Mouse (Mus musculus) limb, embryonic 11.5 days (tissue): ENCODE results near the gene Ovgp1. TPM values are rescaled to one million over a fixed set of nuclear protein-coding genes. Genes with fewer than 3 reads are reported as not detected.

Source experiments
- ATAC-seq: fragments of 200-750 bp; cut with Nextera tagmentation; 2 replicates; pipeline ENCODE4 v1.8.0; 2017; ENCODE audit warnings: low read depth; ENCODE audit not compliant: insufficient number of reproducible peaks, low FRiP score, low TSS enrichment
- DNase-seq: peaks from one replicate; pipeline ENCODE4 v3.0.0-alpha.2; 2015; ENCODE audit warnings: low spot score
- H3K27ac ChIP-seq: fragments of 300-500 bp; sonication (generic); replicated peaks from 2 replicates; pipeline ENCODE4 v1.5.1; 2014; ENCODE audit warnings: low read depth, mild to moderate bottlenecking, low read length
- H3K27me3 ChIP-seq: fragments of 300-500 bp; sonication (generic); 2 replicates; pipeline ENCODE4 v1.6.1; 2014; ENCODE audit warnings: mild to moderate bottlenecking, low read length, mixed read lengths; ENCODE audit not compliant: control insufficient read depth, insufficient read depth
- H3K36me3 ChIP-seq: fragments of 300-500 bp; sonication (generic); 2 replicates; pipeline ENCODE4 v1.6.1; 2014; ENCODE audit warnings: mild to moderate bottlenecking, low read length, moderate library complexity, mixed read lengths; ENCODE audit not compliant: control insufficient read depth, insufficient read depth
- H3K4me1 ChIP-seq: fragments of 300-500 bp; sonication (generic); 2 replicates; pipeline ENCODE4 v1.6.1; 2014; ENCODE audit warnings: low read length, mixed read lengths; ENCODE audit not compliant: control insufficient read depth, insufficient read depth
- H3K4me2 ChIP-seq: fragments of 300-500 bp; sonication (generic); 2 replicates; pipeline ENCODE4 v1.6.1; 2014; ENCODE audit warnings: low read depth, mild to moderate bottlenecking, moderate library complexity; ENCODE audit not compliant: severe bottlenecking
- H3K4me3 ChIP-seq: fragments of 300-500 bp; sonication (generic); 2 replicates; pipeline ENCODE4 v1.5.1; 2014; ENCODE audit warnings: low read depth, low read length
- H3K9ac ChIP-seq: fragments of 300-500 bp; sonication (generic); 2 replicates; pipeline ENCODE4 v1.6.1; 2014; ENCODE audit warnings: mild to moderate bottlenecking, low read length
- H3K9me3 ChIP-seq: fragments of 300-500 bp; sonication (generic); 2 replicates; pipeline ENCODE4 v1.6.1; 2016; ENCODE audit warnings: low read length; ENCODE audit not compliant: control insufficient read depth
- WGBS: fragments of 180-500 bp; shearing (Covaris S2); extraction: QIAGEN DNeasy Blood & Tissue Kit; methylation state at CpG from one replicate; pipeline ENCODE4 v1.1.7; 2014; 5-methylcytosine and 5-hydroxymethylcytosine counted together
- polyA plus RNA-seq: library from polyadenylated mRNA; unstranded; fragments of >200 nt; fragmentation: Nextera tagmentation; extraction: Ambion mirVana; gene quantifications from 2 replicates; pipeline ENCODE4 v1.2.1, GENCODE M21; 2014

Gene Ovgp1
- polyA plus RNA-seq, 1 experiment from 2014 or later, result 2.5 TPM

DNA sequence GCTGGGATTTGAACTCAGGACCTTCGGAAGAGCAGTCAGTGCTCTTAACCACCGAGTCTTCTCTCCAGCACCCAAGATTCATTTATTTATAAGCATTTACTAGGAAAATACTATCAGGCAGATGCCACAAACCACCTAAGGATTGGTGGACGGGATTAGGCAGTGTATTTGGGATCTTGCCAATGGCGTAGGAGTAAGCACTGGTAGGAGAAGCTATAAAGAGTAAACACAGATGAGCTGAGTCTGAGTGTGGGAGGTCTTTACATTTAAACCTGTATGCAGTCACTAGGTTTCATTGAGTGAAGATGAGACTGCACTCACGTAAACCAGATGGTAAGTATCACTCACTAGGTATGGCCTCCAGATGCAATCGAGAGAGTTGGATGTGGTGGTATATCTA, 39.6 kb upstream of the Ovgp1 start:
- no peaks in the 10 kb centered on the region for H3K36me3 ChIP-seq
- ATAC-seq (no peak), DNase-seq (no peak)
- no peak overlapping the region for H3K27ac ChIP-seq
- H3K4me1 ChIP-seq, result no peaks in the 10 kb centered on the region
- H3K4me3 ChIP-seq, result no peak overlapping the region
- WGBS, result 93% methylated on average over 6 of the region's 6 CpGs
- no peaks in the 10 kb centered on the region for H3K9me3 ChIP-seq
- H3K27me3 ChIP-seq, result no peaks in the 10 kb centered on the region
- H3K9ac ChIP-seq, result no peak overlapping the region
- no peak overlapping the region for H3K4me2 ChIP-seq

- Histone ChIP-seq H3K9ac (no peak overlapping the region), H3K4me3 (no peak overlapping the region), H3K4me2 (no peak overlapping the region), H3K36me3 (no peaks in the 10 kb centered on the region), H3K27me3 (no peaks in the 10 kb centered on the region), H3K27ac (no peak overlapping the region), H3K9me3 (no peaks in the 10 kb centered on the region), H3K4me1 (no peaks in the 10 kb centered on the region)
- WGBS, result 91% methylated on average over 5 of the region's 5 CpGs
- no peak for ATAC-seq
- DNase-seq, result no peak
Measured at GRCm38 (mm10) chr3:105935033-105935432, 38.5 kb upstream of the Ovgp1 start.

DNA sequence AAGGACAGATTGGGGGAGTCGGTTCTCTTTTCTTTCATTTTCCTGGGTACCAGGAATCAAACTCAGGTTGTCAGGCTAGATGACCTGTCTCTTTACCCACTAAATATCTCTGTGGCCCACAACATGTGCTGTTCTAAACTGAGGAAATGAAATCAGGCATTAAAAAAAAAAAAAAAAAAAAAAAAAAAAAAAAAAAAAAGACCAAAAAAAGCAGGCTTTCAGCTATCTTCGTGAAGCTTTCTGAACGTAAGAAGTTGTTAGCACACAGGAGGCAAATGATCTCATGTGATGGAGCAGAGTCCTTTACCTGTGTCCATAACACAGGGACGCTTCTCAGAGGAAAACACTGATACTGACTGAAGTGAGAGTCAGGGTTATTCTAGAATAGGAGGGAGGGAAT, 37.4 kb upstream of the Ovgp1 start:
- Histone ChIP-seq H3K27me3 (no peaks in the 10 kb centered on the region), H3K4me2 (no peak overlapping the region), H3K9me3 (no peaks in the 10 kb centered on the region), H3K4me1 (no peaks in the 10 kb centered on the region), H3K9ac (no peak overlapping the region), H3K4me3 (no peak overlapping the region), H3K27ac (no peak overlapping the region), H3K36me3 (peaks cover under 1% of the 10 kb centered on the region; the same call in 1 of the 2 replicates)
- 93% methylated on average over 4 of the region's 4 CpGs for WGBS
- no peak for DNase-seq
- no peak for ATAC-seq

GRCm38 (mm10) chr3:105951348-105951747, 22.2 kb upstream of the Ovgp1 start:
- DNase-seq (no peak), ATAC-seq (no peak)
- 96% methylated on average over 7 of the region's 7 CpGs for WGBS
- Histone ChIP-seq H3K9ac (no peak overlapping the region), H3K27ac (no peak overlapping the region), H3K4me3 (no peak overlapping the region), H3K4me1 (no peaks in the 10 kb centered on the region), H3K4me2 (no peak overlapping the region), H3K27me3 (no peaks in the 10 kb centered on the region), H3K36me3 (peaks cover 19% of the 10 kb centered on the region), H3K9me3 (no peaks in the 10 kb centered on the region)

DNA sequence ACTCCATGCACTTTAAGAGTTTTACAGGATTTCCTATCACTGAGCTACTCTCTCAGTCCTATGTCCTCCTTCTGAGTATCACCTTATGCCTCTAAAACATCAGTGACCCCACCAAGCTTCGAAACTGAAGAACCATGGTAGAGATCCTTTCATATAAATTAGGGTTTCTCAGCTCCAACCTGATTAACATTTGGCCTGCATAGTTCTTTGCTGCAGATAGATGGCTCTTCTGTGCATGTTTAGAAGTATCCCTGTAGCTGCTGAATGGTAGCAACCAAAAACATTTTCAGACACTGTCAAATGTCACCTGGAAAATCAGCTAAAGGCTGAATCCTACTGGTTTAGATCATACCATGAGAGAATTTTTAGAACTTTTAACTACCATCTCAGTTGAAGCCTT, 16.3 kb upstream of the Ovgp1 start:
- H3K36me3 ChIP-seq, result peaks cover 5% of the 10 kb centered on the region; the same call in 1 of the 2 replicates
- no peak overlapping the region for H3K4me2 ChIP-seq
- H3K9ac ChIP-seq, result no peak overlapping the region

GRCm38 (mm10) chr3:105958204-105958603, 15.3 kb upstream of the Ovgp1 start:
- DNase-seq, result no peak
- Histone ChIP-seq H3K36me3 (peaks cover 8% of the 10 kb centered on the region; the same call in 1 of the 2 replicates), H3K27ac (no peak overlapping the region)

More for the DNA sequence above, 16.3 kb upstream of the Ovgp1 start:
- WGBS, result 89% methylated on average over 1 of the region's 1 CpGs
- no peaks in the 10 kb centered on the region for H3K9me3 ChIP-seq
- no peaks in the 10 kb centered on the region for H3K27me3 ChIP-seq
- no peak overlapping the region for H3K27ac ChIP-seq
- DNase-seq, result no peak
- peaks cover 11% of the 10 kb centered on the region; the same call in 1 of the 2 replicates for H3K4me1 ChIP-seq
- H3K4me3 ChIP-seq, result no peak overlapping the region
- ATAC-seq, result no peak

DNA sequence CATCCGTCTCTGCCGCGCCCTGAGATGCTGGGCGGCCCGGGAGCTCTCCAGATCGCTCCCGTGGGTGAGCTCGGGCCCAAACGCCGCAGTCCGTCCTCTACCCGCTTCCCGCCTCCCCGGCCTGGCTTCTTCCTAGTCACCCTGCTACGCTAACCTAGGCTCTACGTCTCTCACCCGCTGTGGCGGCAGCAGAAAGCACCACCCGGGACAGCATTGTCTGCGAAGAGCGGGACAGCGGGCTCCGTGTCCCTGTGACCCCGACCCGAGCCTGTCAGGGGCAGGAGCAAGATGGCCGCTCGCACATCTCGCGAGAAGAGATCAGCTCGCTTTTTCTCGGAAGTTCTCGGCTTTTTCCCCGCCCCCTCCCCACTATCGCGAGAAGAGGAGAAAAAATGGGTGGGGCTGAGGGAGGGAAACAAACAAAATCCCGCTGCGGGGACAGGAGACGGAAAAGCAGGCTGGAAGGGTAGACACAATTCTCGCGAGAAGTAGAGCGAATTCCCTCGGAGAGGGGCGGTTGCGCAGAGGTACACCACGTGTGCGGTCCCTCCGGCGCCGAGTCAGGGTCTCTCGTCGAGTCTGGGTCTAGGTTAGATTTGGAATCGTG, 14.4 kb upstream of the Ovgp1 start, which contains the start of gene Wdr77:
Wdr77 (plus strand) TSS at position 396 of the 607 bp plus-strand sequence.
- Histone ChIP-seq H3K36me3 (peaks cover 5% of the 10 kb centered on the region; the same call in 1 of the 2 replicates), H3K9me3 (no peaks in the 10 kb centered on the region), H3K27me3 (no peaks in the 10 kb centered on the region), H3K27ac (peak within 1 kb of the TSS; percentile 65; the same call in 1 of the 2 replicates), H3K4me1 (peaks cover 11% of the 10 kb centered on the region; the same call in 1 of the 2 replicates), H3K4me3 (peak within 1 kb of the TSS; percentile 86), H3K9ac (peak within 1 kb of the TSS; percentile 94), H3K4me2 (peak within 1 kb of the TSS; percentile 76)
- ATAC-seq, result peak; percentile 98
- DNase-seq, result peak; percentile 99
- WGBS, result under 1% methylated on average over 50 of the region's 52 CpGs

More at GRCm38 (mm10) chr3:105958204-105958603, 15.3 kb upstream of the Ovgp1 start:
- peaks cover 11% of the 10 kb centered on the region; the same call in 1 of the 2 replicates for H3K4me1 ChIP-seq
- no peaks in the 10 kb centered on the region for H3K9me3 ChIP-seq
- no peak for ATAC-seq
- no peaks in the 10 kb centered on the region for H3K27me3 ChIP-seq
- H3K4me2 ChIP-seq, result peak overlapping the region; percentile 76
- 46% methylated on average over 5 of the region's 5 CpGs for WGBS
- peak overlapping the region; percentile 94 for H3K9ac ChIP-seq
- H3K4me3 ChIP-seq, result peak overlapping the region; percentile 86

DNA sequence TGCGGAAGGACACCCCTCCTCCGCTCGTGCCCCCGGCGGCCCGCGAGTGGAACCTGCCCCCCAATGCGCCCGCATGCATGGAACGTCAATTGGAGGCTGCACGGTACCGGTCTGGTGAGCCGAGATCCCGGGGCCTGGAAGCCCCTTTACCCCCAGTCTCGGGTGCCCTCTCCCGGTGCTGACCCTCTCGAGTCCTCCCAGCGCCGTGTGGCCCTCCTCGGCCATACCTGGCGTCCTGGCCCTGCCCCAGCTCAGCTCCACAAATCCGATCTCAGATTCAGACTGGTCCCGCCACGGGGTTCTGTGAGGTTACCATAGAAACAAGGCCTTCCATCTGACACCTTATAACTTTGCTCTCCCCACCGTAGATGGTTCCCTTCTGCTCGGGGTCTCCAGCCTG, 13.9 kb upstream of the Ovgp1 start:
- peak overlapping the region; percentile 86 for H3K9ac ChIP-seq
- no peaks in the 10 kb centered on the region for H3K9me3 ChIP-seq
- peaks cover 9% of the 10 kb centered on the region; the same call in 1 of the 2 replicates for H3K36me3 ChIP-seq
- H3K27ac ChIP-seq, result no peak overlapping the region
- no peak for DNase-seq
- peak overlapping the region; percentile 57 for H3K4me2 ChIP-seq
- WGBS, result under 1% methylated on average over 26 of the region's 26 CpGs
- peaks cover 11% of the 10 kb centered on the region; the same call in 1 of the 2 replicates for H3K4me1 ChIP-seq
- H3K27me3 ChIP-seq, result no peaks in the 10 kb centered on the region
- peak overlapping the region; percentile 86 for H3K4me3 ChIP-seq
- peak; percentile 73 for ATAC-seq
